Mouse (Mus musculus): Measurements from ENCODE around the gene Rab13. TPM values are rescaled to one million over a fixed set of nuclear protein-coding genes. Genes with fewer than 3 reads are reported as not detected.

Gene Rab13
- polyA plus RNA-seq, 1 experiment: 28.1 TPM

DNA sequence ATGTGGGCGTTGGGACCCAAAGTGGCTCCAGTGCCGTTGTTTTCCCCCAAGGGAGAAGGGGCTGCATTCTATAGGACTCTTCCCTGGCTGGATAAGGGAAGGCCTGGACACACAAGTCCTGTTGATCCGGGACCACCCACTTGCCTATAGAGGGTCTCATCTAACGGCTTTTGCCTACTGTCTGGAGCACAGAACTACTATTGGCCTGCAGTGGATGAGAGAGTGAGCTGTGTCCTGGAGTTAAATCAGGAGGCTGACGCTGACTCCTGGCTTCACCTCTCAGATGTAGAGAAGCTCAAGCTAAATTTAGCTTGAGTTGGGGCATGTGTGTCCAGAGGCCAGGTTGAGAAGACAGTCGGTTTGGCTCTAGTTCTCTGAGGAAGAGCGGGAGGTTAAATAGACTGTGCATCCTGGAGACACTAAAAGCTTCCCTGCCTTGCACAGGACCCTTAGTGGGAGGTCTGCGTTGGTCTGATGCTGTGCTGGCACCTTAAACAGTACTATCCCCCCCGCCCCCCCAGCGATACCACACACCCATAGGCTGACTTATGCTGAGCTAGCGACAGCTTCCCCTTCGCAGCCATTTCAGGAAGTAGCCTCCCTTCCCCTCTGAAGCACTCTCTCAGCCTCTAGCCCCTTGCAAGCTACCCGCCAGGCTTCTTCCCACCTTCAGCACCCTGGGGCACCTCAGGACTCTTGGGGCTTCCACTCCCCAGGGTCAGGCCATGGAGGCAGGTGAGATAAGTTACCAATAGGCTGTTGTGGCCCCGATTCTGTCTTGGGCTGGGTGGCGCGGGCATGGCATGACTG, 52.6 kb downstream of the Rab13 start:
- H3K4me2 ChIP-seq (ENCODE audit: low read depth): peak overlapping the region; percentile 89
- H3K4me3 ChIP-seq: peak overlapping the region; percentile 55
- H3K36me3 ChIP-seq (ENCODE audit: control insufficient read depth, insufficient read depth): peaks cover 8% of the 10 kb centered on the region
- peak overlapping the region; percentile 82 for H3ac ChIP-seq (ENCODE audit: control insufficient read depth, insufficient read length)
- no peaks in the 10 kb centered on the region for H3K79me2 ChIP-seq (ENCODE audit: control insufficient read depth, insufficient read depth)
- TF ChIP-seq E2F4 (IDR thresholded peaks at IDR 0.05; ENCODE audit: insufficient read depth): no peak
- no peak for TF ChIP-seq MAX (IDR thresholded peaks at IDR 0.05; ENCODE audit: low read depth)
- no peak for TF ChIP-seq SRF (IDR thresholded peaks at IDR 0.05; ENCODE audit: control insufficient read depth, insufficient read length, low read depth)
- TF ChIP-seq MYOG (IDR thresholded peaks at IDR 0.05; ENCODE audit: control insufficient read depth in 1 of 3, insufficient read depth in 1 of 3, insufficient read length in 2 of 3, low read depth in 2 of 3): no peak
- no peak for TF ChIP-seq USF1 (IDR thresholded peaks at IDR 0.05; ENCODE audit: low read depth)
- no peak for TF ChIP-seq REST (IDR thresholded peaks at IDR 0.05; ENCODE audit: insufficient read depth, insufficient read length)
- TF ChIP-seq TCF3 (IDR thresholded peaks at IDR 0.05; ENCODE audit: insufficient read length, low read depth): no peak
- TF ChIP-seq POLR2AphosphoS2 (IDR thresholded peaks at IDR 0.05; ENCODE audit: insufficient read length, low read depth): no peak
- no peak for TF ChIP-seq MYOD1 (IDR thresholded peaks at IDR 0.05; ENCODE audit: control insufficient read depth in 1 of 3, insufficient read length in 2 of 3, low read depth in 2 of 3)
- no peak for TF ChIP-seq CEBPB (IDR thresholded peaks at IDR 0.05; ENCODE audit: insufficient read depth, poor library complexity, severe bottlenecking)
- TF ChIP-seq POLR2A (IDR thresholded peaks at IDR 0.05; ENCODE audit: insufficient read length, low read depth): no peak
- no peak for TF ChIP-seq TCF12 (IDR thresholded peaks at IDR 0.05; ENCODE audit: insufficient read depth, poor library complexity, severe bottlenecking)
- H3K27me3 ChIP-seq (ENCODE audit: control insufficient read depth, insufficient read depth, insufficient read length): no peaks in the 10 kb centered on the region

DNA sequence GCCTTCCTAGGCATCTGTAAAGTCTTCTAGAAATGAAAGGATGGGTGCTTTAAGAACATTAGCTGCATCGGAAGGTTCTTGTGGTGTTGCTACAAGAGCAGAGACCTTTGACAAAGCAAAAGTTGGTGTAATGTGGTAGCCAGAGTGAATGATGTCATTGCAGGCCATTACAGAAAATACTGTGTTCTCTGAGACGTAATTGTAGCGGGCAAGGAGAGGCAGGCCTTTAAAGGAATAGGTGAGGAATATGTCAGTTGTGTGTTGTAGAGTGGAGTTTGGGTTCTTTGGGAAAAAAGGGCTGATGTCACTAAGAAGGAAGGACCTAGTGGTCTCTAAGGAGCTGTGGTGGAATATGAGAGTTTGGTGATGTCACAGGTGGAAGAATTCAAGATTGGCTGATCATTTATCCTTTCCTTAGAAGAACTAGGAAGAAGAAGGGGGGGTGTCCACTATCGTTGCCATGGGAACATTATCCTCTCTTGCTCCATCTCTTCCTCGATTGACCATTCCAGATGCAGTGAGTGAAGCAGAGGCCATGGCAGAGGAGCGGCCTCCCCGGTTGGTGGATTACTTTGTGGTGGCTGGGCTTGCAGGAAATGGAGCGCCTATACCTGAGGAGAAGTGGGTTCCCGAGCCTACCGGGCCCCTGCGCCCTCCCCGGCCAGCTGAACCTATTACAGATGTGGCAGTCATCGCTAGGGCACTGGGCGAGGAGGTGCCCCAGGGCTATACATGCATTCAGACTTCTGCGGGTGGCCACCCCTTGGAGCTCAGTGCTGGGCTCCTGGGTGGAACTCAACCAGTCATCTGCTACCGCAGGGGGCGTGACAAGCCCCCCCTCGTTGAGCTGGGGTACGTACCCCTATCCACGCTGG, 53.6 kb downstream of the Rab13 start:
- H3K4me2 ChIP-seq (ENCODE audit: low read depth): no peak overlapping the region
- H3ac ChIP-seq (ENCODE audit: control insufficient read depth, insufficient read length): no peak overlapping the region
- no peaks in the 10 kb centered on the region for H3K36me3 ChIP-seq (ENCODE audit: control insufficient read depth, insufficient read depth)
- no peaks in the 10 kb centered on the region for H3K27me3 ChIP-seq (ENCODE audit: control insufficient read depth, insufficient read depth, insufficient read length)
- no peak for TF ChIP-seq CEBPB (IDR thresholded peaks at IDR 0.05; ENCODE audit: insufficient read depth, poor library complexity, severe bottlenecking)
- no peak for TF ChIP-seq REST (IDR thresholded peaks at IDR 0.05; ENCODE audit: insufficient read depth, insufficient read length)
- TF ChIP-seq MAX (IDR thresholded peaks at IDR 0.05; ENCODE audit: low read depth): no peak
- TF ChIP-seq POLR2AphosphoS2 (IDR thresholded peaks at IDR 0.05; ENCODE audit: insufficient read length, low read depth): no peak
- no peak for TF ChIP-seq SRF (IDR thresholded peaks at IDR 0.05; ENCODE audit: control insufficient read depth, insufficient read length, low read depth)
- TF ChIP-seq USF1 (IDR thresholded peaks at IDR 0.05; ENCODE audit: low read depth): no peak
- TF ChIP-seq TCF3 (IDR thresholded peaks at IDR 0.05; ENCODE audit: insufficient read length, low read depth): no peak
- TF ChIP-seq POLR2A (IDR thresholded peaks at IDR 0.05; ENCODE audit: insufficient read length, low read depth): no peak
- no peak for TF ChIP-seq MYOG (IDR thresholded peaks at IDR 0.05; ENCODE audit: control insufficient read depth in 1 of 3, insufficient read depth in 1 of 3, insufficient read length in 2 of 3, low read depth in 2 of 3)
- TF ChIP-seq E2F4 (IDR thresholded peaks at IDR 0.05; ENCODE audit: insufficient read depth): no peak
- no peak for TF ChIP-seq TCF12 (IDR thresholded peaks at IDR 0.05; ENCODE audit: insufficient read depth, poor library complexity, severe bottlenecking)
- TF ChIP-seq MYOD1 (IDR thresholded peaks at IDR 0.05; ENCODE audit: control insufficient read depth in 1 of 3, insufficient read length in 2 of 3, low read depth in 2 of 3): no peak
- no peak overlapping the region for H3K4me3 ChIP-seq
- no peaks in the 10 kb centered on the region for H3K79me2 ChIP-seq (ENCODE audit: control insufficient read depth, insufficient read depth)

DNA sequence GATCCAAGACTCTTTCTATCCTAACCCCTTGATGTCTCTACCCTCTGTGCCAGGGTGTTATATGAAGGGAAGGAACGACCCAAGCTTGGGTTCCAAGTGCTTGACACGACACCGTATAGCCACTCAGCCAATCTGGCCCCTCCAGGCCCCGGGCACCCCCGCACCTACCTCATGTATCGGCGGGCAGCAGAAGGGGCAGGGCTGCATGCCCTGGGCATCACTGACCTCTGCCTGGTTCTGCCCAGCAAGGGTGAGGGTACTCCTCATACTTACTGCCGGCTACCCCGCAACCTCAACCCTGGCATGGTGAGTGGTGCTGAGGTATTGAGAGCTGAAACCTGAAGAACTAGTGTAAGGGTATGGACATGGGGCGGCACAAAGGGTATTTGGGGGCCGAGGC, 54.7 kb downstream of the Rab13 start:
- H3K79me2 ChIP-seq (ENCODE audit: control insufficient read depth, insufficient read depth): no peaks in the 10 kb centered on the region
- no peak overlapping the region for H3K4me3 ChIP-seq
- no peak overlapping the region for H3ac ChIP-seq (ENCODE audit: control insufficient read depth, insufficient read length)
- H3K4me2 ChIP-seq (ENCODE audit: low read depth): no peak overlapping the region
- no peaks in the 10 kb centered on the region for H3K27me3 ChIP-seq (ENCODE audit: control insufficient read depth, insufficient read depth, insufficient read length)
- no peaks in the 10 kb centered on the region for H3K36me3 ChIP-seq (ENCODE audit: control insufficient read depth, insufficient read depth)
- TF ChIP-seq USF1 (IDR thresholded peaks at IDR 0.05; ENCODE audit: low read depth) (no peak), REST (IDR thresholded peaks at IDR 0.05; ENCODE audit: insufficient read depth, insufficient read length) (no peak), TCF12 (IDR thresholded peaks at IDR 0.05; ENCODE audit: insufficient read depth, poor library complexity, severe bottlenecking) (no peak), CEBPB (IDR thresholded peaks at IDR 0.05; ENCODE audit: insufficient read depth, poor library complexity, severe bottlenecking) (no peak), MYOD1 (IDR thresholded peaks at IDR 0.05; ENCODE audit: control insufficient read depth in 1 of 3, insufficient read length in 2 of 3, low read depth in 2 of 3) (no peak), SRF (IDR thresholded peaks at IDR 0.05; ENCODE audit: control insufficient read depth, insufficient read length, low read depth) (no peak), POLR2A (IDR thresholded peaks at IDR 0.05; ENCODE audit: insufficient read length, low read depth) (no peak), MYOG (IDR thresholded peaks at IDR 0.05; ENCODE audit: control insufficient read depth in 1 of 3, insufficient read depth in 1 of 3, insufficient read length in 2 of 3, low read depth in 2 of 3) (no peak), E2F4 (IDR thresholded peaks at IDR 0.05; ENCODE audit: insufficient read depth) (no peak)

DNA sequence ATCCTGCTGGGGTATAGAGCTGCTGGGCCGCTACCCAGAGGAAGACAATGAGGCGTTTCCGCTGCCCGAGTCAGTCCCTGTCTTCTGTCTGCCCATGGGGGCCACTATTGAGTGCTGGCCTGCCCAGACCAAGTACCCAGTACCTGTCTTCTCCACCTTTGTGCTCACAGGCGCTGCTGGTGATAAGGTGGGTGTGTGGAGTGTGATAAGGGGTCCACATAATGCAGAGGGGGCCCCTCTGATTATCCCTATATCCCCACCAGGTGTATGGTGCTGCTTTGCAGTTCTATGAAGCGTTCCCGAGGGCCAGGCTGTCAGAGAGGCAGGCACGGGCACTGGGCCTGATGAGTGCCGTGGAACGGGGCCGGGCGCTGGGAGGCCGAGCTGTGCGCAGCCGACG, 55.5 kb downstream of the Rab13 start:
- Histone ChIP-seq H3K27me3 (ENCODE audit: control insufficient read depth, insufficient read depth, insufficient read length) (no peaks in the 10 kb centered on the region), H3K36me3 (ENCODE audit: control insufficient read depth, insufficient read depth) (no peaks in the 10 kb centered on the region), H3K4me3 (no peak overlapping the region), H3K79me2 (ENCODE audit: control insufficient read depth, insufficient read depth) (no peaks in the 10 kb centered on the region), H3ac (ENCODE audit: control insufficient read depth, insufficient read length) (no peak overlapping the region), H3K4me2 (ENCODE audit: low read depth) (no peak overlapping the region)
- no peak for TF ChIP-seq REST (IDR thresholded peaks at IDR 0.05; ENCODE audit: insufficient read depth, insufficient read length)
- no peak for TF ChIP-seq CEBPB (IDR thresholded peaks at IDR 0.05; ENCODE audit: insufficient read depth, poor library complexity, severe bottlenecking)
- no peak for TF ChIP-seq MYOG (IDR thresholded peaks at IDR 0.05; ENCODE audit: control insufficient read depth in 1 of 3, insufficient read depth in 1 of 3, insufficient read length in 2 of 3, low read depth in 2 of 3)
- TF ChIP-seq POLR2AphosphoS2 (IDR thresholded peaks at IDR 0.05; ENCODE audit: insufficient read length, low read depth): no peak
- no peak for TF ChIP-seq USF1 (IDR thresholded peaks at IDR 0.05; ENCODE audit: low read depth)
- TF ChIP-seq TCF12 (IDR thresholded peaks at IDR 0.05; ENCODE audit: insufficient read depth, poor library complexity, severe bottlenecking): no peak
- no peak for TF ChIP-seq TCF3 (IDR thresholded peaks at IDR 0.05; ENCODE audit: insufficient read length, low read depth)
- TF ChIP-seq MAX (IDR thresholded peaks at IDR 0.05; ENCODE audit: low read depth): no peak
- TF ChIP-seq MYOD1 (IDR thresholded peaks at IDR 0.05; ENCODE audit: control insufficient read depth in 1 of 3, insufficient read length in 2 of 3, low read depth in 2 of 3): no peak
- no peak for TF ChIP-seq E2F4 (IDR thresholded peaks at IDR 0.05; ENCODE audit: insufficient read depth)
- no peak for TF ChIP-seq POLR2A (IDR thresholded peaks at IDR 0.05; ENCODE audit: insufficient read length, low read depth)
- TF ChIP-seq SRF (IDR thresholded peaks at IDR 0.05; ENCODE audit: control insufficient read depth, insufficient read length, low read depth): no peak

Measured in myocyte (in vitro differentiated cells).